23 mouse cellular contexts compared by ENCODE assay signal in the genomic region with DNA sequence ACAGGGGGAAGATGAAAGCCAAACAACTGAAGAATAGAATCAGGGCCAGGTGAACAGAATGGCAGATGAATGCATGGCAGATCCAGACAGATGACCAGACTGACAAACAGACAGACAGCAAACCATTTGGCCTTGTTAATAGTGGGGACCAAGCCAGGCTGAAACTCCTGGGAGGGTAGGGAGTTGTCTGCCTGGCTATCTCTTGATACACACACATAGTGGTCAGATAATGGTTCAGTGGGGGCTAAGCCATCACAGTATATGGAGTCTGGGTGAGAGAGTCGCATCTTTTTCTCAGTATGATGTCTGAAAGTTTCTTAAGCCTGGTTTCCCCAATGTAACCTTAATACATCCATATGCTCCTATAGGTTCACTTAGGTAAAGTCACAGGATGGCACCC. TPM values are rescaled to one million over a fixed set of nuclear protein-coding genes. Genes with fewer than 3 reads are reported as not detected.
"Had no signal": no experiment of that assay in that cellular context is flagged by ENCODE, and none has a peak within 500 bp of the region (broad histone marks: within the 10 kb centered on the region; RNA-seq: fewer than 3 reads in every experiment).

No protein-coding gene starts in this region.

- H3K27ac ChIP-seq: liver, embryonic 14.5 days; lung, embryonic 15.5 days; macrophage; midbrain, embryonic 10.5 days; midbrain, embryonic 12.5 days; midbrain, embryonic 15.5 days; neural tube, embryonic 12.5 days; stomach, embryonic 15.5 days; stomach, postnatal 0 days had no signal

- H3K27me3 ChIP-seq: lung, embryonic 15.5 days; midbrain, embryonic 15.5 days; neural tube, embryonic 12.5 days; stomach, embryonic 15.5 days had no signal

- DNase-seq: lung, adult 2 months; lung, postnatal 14 days; lung, postnatal 36 days; right cerebral cortex, postnatal 14 days; thymus, adult 2 months; thymus, postnatal 25 days; thymus, postnatal 4 days had no signal

- H3K9ac ChIP-seq: liver, embryonic 14.5 days; lung, embryonic 15.5 days; midbrain, embryonic 12.5 days; midbrain, embryonic 15.5 days; neural tube, embryonic 12.5 days; stomach, embryonic 15.5 days had no signal

- H3K9me3 ChIP-seq: lung, embryonic 15.5 days; midbrain, embryonic 10.5 days; midbrain, embryonic 12.5 days; midbrain, embryonic 15.5 days; neural tube, embryonic 12.5 days; stomach, embryonic 15.5 days had no signal

- H3K36me3 ChIP-seq: lung, embryonic 15.5 days; midbrain, embryonic 10.5 days; midbrain, embryonic 12.5 days; midbrain, embryonic 15.5 days; neural tube, embryonic 12.5 days; stomach, embryonic 15.5 days had no signal

- ATAC-seq: lung, postnatal 0 days; midbrain, embryonic 15.5 days had no signal

- H3K4me1 ChIP-seq: lung, embryonic 15.5 days; stomach, embryonic 15.5 days had no signal

- H3K4me3 ChIP-seq: lung, embryonic 15.5 days; midbrain, embryonic 10.5 days; midbrain, embryonic 12.5 days; midbrain, embryonic 15.5 days; neural tube, embryonic 12.5 days; stomach, embryonic 15.5 days had no signal

- H3K4me2 ChIP-seq: lung, embryonic 15.5 days; midbrain, embryonic 12.5 days; midbrain, embryonic 15.5 days; neural tube, embryonic 12.5 days; stomach, embryonic 15.5 days had no signal

RNA-seq across cellular contexts. Expression of a gene that starts 39.4 kb away (rescaled TPM):
- total RNA-seq: midbrain, postnatal 0 days; monocyte, adult 5-6 weeks; neutrophil, adult 5-6 weeks had no signal
- polyA plus RNA-seq: midbrain, embryonic 10.5 days; midbrain, embryonic 12.5 days; midbrain, embryonic 15.5 days; neural tube, embryonic 12.5 days; neural tube, embryonic 14.5 days; spleen, adult 2 months; stomach, embryonic 15.5 days; stomach, postnatal 0 days; urinary bladder, adult 2 months had no signal
